Mouse (Mus musculus) neutrophil, adult 5-6 weeks (primary cell): Measurements from ENCODE around the gene Dnajb12. TPM values are rescaled to one million over a fixed set of nuclear protein-coding genes. Genes with fewer than 3 reads are reported as not detected.
"Not testable (repeated sequence)": the region's sequence is repeated elsewhere in the genome, so short reads cannot be mapped to it uniquely, and the experiment has no call there.

ENCODE experiments used
- ATAC-seq: fragments of 151-379, 151-347 bp; 2 replicates; pipeline ENCODE4 v1.8.0; 2017; ENCODE audit warnings: mild to moderate bottlenecking, moderate TSS enrichment; ENCODE audit not compliant: insufficient number of reproducible peaks, poor library complexity, low FRiP score, severe bottlenecking; ENCODE audit errors: extremely low read depth
- total RNA-seq: library from RNA; stranded (forward); fragments of 200-1000 nt; gene quantifications from 2 replicates; pipeline ENCODE4 v1.2.3, GENCODE M21; 2017

The Dnajb12 gene
- total RNA-seq, 1 experiment from 2014 or later: 24.7 TPM

DNA sequence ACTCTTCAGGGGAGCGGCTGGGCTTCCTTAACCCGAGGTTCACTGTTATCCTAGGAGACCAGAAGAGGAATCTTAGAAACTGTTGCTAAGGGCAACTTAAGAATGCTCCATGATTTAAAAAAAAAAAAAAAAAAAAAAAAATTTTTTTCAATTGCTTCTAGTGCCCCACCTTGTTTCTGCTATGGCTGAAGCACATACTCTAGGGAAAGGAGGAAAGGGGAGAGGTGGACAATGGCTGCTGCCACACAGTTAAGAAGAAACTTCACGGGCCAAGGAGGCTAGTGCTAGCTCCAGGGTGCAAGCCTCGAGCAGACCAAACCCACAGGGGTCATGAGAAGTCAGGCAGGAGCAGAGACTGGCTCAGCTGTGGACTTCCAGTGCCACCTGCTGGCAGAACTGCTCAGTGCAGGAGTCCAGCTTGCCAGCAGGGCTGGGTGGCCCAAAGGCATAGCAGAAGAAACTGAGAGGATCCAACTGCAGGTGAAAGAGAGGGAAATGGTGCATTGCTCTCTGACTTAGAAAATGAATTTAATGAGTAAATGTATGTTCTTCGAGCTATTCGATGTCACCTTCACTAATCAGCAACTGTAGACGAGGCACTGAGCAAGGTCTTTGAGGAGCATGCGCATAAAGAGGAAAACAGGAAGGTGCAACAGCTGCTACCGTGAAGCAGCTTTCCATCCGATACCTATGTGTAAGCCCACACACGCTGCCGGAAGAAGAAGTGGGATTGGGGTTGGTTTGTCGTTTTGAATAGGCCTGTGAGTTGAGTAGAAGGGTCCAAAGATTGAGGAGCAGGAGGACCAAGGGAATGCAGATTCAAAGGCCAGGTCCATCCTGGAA lies 14.3 kb upstream of the Dnajb12 start:
- ATAC-seq: peak; percentile 91

DNA sequence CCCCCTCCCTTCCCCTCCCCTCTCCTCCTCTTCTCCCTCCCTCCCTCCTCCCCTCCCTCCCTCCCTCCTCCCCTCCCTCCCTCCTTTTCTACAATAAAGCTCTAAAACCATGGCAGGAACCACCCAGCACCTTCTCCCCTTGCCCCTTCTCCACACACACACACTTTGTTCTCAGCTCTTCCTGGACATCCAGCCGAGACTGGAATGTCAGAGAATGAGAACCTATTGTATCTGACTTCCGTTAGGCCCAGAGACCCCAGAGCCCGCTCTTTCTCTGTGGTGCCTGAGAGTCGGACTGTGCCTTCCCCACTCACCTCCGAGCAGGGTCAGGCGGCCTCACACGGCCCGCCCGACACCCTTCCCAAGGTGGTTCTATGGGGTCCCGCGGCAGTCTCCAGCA lies 11.1 kb upstream of the Dnajb12 start:
- ATAC-seq: no peak

DNA sequence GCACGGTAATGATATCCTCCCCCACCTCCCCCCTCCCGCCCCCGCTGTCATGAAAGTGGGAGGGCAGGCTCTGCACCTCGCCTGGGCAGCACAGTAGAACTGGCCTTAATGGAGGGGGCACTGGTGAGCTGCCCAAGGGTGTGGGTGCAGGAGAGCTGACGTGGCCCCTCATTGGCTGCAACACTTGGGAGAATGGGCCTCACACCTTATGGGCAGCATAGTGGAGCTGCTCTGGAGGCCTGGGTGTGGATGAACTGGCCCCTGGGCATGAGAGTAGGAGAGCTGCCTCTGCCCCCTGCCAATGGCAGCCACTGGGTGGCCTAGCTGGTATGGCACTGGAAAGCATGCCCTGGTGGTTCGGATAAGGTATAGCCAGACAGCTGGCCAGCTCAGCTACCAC lies 9.3 kb upstream of the Dnajb12 start:
- no peak for ATAC-seq

DNA sequence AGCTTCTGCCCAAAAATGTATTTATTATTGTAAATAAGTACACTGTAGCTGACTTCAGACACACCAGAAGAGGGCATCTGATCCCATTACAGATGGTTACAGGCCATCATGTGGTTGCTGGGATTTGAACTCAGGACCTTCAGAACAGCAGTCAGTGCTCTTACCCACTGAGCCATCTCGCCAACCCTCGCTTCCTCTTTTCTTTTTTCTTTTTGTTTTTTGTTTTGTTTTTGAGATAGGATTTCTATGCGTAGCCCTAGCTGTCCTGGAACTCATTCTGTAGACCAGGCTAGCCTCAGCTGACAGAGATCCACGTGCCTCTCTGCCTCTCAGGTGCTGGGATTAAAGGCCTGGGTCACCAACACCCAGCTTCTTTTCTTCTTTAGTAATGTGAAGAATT lies 6.7 kb upstream of the Dnajb12 start:
- ATAC-seq: not testable (repeated sequence)

DNA sequence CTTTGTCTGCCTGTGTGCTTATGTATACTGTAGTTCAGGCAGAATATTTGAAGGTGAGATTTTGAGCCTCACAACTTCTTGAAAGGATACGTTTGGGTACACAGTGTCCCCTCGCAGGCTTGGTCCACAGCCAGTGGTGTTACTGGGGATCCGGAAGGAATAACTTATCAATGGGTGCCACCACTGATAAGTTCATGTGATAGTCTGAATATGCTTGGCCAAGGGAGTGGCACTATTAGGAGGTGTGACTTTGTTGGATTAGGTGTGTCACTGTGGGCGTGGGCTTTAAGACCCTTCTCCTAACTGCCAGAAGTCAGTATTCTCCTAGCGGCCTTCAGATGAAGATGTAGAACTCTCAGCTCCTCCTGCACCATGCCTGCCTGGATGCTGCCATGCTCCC lies 6.2 kb upstream of the Dnajb12 start:
- no peak for ATAC-seq

DNA sequence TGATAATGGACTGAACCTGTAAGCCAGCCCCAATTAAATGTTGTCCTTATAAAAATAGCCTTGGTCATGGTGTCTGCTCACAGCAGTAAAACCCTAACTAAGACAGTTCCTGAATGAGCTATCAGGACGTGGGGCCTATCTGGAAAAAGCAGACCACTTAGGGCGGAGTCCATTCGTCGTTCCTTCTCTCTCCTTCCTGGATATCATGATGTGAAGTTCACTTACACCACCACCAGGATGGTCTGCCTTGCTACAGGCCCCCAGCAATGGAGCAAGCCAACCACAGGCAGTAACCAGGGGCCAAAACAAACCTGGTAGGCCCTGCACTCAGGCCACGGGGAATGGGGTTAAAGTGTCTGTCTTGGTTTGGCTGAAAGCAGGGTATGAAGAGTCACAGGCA lies 5.7 kb upstream of the Dnajb12 start:
- ATAC-seq: no peak

DNA sequence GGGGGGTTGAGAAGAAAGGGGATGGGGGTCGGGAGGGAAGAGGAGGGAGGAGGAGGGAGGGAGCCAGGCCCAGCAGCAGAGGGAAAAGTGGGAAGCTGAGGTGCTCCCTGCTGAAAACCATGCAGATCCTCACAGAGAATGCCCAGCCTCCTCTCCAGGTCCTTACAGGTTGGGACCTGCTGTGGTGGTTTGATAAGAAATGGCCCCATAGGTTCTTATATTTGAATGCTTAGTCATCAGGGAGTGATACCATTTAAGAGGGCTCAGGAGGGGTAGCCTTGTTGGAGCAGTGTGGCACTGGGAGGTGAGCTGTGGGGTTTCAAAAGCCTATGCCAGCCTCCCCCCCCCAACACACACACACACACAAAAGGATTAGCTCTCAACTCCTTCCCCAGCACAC lies 4.0 kb upstream of the Dnajb12 start:
- no peak for ATAC-seq

DNA sequence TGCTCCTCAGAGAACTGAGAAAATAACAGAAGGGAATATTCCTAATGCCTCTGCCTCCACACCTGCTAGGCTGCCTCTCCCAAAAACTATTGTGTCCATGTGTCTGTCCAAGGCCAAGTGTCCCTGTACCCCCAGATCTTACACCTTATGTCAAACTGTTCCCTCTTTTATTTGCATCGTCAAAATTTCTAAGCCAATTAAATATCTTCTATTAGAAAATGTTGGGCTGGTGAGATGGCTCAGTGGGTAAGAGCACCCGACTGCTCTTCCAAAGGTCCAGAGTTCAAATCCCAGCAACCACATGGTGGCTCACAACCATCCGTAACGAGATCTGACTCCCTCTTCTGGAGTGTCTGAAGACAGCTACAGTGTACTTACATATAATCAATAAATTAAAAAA lies 2.7 kb upstream of the Dnajb12 start:
- not testable (repeated sequence) for ATAC-seq

DNA sequence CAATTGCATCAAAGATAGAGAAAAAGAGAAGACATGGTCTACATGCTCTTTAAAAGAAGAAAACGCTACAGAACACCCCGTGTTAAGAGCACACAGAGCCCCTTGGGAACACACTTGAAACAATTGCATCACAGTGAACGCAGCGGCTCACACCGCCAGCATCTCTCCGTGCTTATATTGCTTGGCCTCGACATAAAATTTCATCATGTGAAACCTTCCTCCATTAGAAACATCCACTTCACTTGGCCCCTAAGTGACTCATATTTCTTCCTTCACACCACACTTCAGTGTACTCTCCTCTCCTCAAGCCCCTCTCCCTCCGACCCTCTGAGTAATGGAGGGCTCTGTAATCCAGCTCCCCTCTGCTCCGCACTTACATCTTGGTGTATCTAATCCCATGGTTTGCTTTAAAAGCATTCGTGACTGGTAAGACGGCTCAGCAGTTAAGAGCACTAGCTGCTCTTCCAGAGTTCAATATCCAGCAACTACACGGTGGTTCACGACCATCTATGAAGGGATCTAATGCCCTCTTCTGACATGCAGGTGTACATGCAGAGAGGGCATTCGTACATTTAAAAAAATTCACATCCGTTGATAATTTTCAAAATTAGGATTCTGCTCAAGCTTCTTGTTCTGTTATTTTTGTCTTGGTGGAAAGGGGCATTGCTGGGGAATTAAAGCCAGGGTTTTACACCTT lies 1.8 kb upstream of the Dnajb12 start:
- ATAC-seq: no peak

DNA sequence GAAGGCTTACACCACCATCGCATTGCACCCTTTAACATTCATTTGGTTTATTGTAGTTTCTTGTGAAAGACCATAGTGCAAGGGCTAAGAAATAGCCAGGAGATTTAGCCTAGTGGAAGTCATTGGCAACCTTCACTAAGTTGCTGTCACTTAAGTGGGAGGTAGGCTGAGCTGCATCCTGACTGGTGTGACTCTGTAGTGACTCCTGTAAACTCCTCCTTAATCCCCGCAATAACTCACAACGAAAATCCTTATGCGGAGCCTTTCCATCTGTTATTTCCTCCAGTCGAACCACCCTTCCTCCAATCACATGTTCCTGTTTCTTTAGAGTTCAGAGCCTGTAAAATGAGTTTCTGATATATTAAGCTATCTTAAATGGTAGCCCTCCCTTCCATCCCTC lies 533 bp upstream of the Dnajb12 start:
- ATAC-seq: no peak

DNA sequence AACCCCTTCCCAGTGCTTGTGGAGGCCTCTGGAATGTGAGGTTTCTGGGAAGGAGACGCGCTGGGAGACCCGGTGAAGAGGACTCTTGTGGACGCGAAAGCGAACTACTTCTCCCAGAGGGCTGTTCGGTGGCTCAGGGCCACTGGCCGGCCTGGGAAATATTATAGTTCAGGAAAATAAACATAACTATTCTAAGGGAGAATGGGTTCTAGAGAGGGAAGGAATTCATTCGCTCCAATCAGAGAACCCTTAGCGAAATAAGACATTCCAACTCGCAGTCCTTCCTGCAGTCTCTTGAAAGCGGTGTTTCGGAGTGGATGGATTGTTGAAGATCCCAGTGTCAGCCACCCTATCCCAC lies 652 bp downstream of the Dnajb12 start:
- ATAC-seq: no peak

DNA sequence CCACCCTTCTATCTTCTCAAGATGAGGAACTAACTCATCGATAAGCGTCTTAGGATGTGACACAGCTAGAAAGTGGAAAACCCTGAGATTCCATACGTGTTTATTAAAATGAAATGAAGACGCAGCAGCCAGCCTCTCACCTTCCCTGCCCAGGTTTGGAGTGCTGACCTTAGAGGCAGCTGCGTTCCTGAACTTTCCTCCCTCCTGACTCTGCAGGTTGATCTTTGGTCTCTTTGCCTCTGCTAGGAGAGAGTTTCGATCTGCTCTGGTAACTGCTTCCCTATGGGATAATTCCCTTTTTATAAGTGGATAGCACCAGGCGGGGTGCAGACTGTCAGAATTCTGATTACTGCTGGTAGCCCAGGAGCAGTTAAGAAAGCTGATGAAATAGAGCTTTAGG lies 1.5 kb downstream of the Dnajb12 start:
- no peak for ATAC-seq

DNA sequence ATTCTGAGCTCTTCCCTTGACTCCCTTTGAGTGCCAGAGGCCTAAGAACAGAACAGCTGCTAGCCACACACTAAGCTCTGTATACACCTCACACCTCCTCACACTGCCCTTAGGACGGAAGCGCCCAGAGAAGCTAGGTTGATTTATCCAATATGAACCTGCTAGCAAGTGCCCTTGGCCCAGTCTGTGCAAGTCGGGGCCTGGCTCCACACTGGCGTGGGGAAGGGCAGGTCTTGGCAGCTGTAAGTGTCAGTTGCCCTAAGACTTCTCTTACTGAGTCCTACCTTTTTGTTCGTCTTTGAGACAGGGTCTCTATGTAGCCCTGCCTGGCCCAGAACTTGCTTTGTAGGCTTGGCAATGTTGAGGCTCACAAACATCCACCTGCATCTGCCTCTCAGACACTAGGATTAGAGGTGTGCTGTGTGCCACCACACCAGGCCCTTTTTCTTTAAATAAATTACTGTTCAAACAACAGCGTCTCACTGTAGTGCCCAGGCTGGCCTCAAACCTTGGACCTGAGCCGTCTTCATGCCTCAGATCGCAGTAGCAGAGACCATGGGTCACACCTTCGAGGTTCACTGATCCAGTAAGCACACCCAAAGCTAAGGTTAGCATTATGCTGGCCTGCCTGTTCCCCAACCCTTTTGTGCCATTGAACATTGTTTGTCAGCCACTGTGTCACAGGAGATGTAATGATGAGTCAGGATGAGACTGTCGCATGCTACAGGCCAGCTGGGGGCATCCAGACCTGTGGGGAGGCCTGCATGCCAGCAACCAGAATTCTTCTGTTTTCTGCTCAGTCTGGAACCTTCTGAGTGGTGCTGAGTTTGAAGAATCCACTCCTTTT lies 5.2 kb downstream of the Dnajb12 start:
- no peak for ATAC-seq

DNA sequence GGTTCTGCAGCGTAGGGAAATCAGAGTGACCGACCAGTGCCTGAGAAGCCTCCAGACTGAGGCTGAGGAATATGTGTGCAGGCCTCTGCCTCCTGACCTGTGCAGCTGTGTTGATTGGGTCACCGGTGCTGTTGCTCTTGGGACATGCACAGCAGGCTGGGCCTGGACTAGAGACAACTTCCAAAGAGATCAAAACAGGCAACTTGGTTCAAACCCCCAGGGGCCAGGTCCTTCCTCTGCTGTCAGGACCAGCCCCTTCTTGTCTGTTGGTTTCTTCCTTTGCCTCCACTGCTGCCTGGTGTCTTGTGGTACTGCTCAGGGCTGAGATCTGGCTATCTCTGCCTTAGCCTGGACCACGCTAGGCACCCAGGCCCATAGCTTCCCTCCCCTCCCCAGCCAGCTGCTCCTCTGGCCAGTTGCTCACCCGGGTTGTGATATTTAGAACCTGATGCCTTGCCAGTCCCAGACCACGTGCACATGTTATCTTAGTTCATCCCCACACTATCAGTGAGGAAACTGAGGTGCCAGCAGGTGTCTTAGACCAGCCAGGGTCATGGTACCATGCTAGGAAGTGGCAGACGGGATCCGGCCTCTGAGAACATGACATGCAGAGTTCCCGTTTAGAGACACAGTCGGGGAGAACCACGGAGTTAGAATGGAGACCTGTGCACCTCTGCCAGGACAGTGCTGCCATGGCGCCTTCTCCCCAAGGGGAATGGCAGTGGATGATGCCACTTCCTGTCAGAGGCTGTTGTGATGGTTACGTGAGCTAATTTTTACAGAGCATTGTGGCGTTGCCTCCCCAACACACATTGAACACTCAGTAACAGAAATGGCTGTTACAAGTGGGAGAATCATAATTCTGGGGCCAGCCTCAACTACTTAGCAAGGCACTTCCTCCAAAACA lies 6.1 kb downstream of the Dnajb12 start:
- peak; percentile 34 for ATAC-seq

DNA sequence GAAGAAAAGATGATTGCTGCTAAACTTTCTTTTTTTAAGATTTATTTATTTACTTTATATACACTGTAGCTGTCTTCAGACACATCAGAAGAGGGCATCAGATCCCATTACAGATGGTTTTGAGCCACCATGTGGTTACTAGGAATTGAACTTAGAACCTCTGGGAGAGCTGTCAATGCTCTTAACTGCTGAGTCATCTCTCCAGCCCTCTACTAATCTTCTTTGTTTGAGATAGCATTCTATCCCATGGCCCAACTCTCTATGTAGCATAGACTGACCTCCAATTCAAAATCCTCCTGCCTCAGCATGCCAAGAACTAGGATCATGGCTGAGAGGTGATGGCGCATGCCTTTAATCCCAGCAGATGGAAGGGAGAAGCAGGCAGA lies 6.7 kb downstream of the Dnajb12 start:
- no peak for ATAC-seq

DNA sequence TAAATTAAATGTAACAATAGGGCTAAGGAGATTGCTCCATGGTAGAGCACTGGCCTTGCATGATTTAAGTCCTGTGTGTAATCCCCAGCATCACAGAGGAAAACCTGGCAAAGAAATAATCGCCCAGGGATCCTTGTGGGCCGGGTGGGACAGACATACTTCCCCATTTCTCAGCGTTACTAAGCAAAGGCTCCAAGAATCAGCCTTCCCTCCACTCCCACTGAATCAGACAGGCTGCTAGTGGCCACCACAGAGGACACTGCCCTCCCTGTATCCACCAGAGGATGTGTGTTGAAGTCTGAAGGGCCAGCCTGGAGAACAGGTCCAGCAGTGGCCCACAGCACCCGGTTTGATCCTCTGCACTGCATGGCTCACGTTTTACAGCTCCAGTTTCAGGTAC lies 8.1 kb downstream of the Dnajb12 start:
- no peak for ATAC-seq

DNA sequence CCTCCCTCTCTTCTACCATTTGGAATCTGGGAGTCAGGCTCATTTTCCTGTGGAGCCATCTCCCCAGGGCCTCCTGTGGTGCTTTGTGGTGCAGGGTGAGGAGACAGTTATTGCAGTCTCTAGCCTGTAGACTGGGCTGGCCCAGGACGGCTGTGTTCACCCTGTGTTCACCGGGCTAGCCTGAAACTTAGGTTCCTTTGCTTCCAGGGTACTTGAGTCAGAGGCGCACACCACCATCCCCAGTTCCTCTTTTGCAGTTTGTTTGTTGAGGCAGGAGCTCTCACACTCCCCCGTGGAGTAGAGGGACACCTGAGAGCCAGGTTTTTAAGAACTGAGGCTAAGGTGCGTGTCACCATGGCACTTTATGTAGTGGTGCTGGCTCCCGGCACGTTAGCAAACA lies 10.0 kb downstream of the Dnajb12 start:
- ATAC-seq: no peak

DNA sequence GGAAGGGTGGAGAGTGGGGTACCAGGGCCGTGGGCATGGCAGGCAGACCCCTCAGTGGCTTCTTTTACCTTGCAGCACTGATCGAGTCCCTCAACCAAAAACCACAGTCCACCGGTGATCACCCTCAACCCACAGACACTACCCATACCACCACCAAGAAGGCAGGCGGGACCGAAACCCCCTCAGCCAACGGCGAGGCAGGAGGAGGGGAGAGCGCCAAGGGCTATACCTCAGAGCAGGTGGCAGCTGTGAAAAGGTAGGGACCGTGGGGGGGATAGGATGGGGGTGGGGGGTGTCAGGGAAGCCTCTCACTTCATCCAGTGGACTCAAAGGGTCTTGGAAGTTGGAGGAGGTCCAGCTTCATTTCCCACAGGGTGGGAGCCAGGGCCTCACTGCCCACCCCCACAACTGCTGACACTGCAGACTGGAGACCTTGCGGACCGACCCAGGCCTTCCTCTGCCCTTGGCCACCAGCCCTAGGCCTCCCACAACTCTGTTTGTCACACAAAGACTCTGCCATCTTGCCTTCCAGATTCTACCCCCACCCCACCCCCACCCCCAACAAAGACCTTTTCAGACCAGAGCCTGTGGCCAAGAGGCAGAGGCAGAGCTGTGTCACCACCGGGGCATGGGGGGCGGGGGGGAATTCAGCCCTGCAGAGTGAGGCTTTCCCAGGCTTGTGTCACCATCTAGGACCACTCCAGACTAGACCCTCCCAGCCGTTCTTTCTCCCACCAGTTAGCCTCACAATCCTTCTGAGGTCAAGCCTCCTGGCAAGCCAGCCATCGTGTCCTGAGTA lies 10.8 kb downstream of the Dnajb12 start:
- no peak for ATAC-seq
